In genomic region chr8:81147239-81147638, GRCm38 (mm10) we compare ENCODE assay signal across 30 mouse cellular contexts.
DNase-seq lines count a peak whose midpoint lies in the region; ATAC-seq lines count a peak whose summit lies in the region.
"Had no signal": no experiment of that assay in that cellular context is flagged by ENCODE, and none has a peak within 500 bp of the region (broad histone marks: within the 10 kb centered on the region; RNA-seq: fewer than 3 reads in every experiment).

No protein-coding gene starts in this region.

- H3K4me2 ChIP-seq in forebrain, embryonic 16.5 days (ENCODE audit: low read length): no peak overlapping the region
- H3K4me2 ChIP-seq: embryonic facial prominence, embryonic 12.5 days; heart, embryonic 13.5 days; hindbrain, embryonic 12.5 days; intestine, embryonic 15.5 days; lung, embryonic 14.5 days; midbrain, embryonic 13.5 days; neural tube, embryonic 13.5 days had no signal

- intact Hi-C loops in left cerebral cortex, postnatal 14 days (cut with DNase I): no loop called here

- H3K27ac ChIP-seq in forebrain, embryonic 16.5 days (ENCODE audit: low read length): no peak overlapping the region
- H3K27ac ChIP-seq: embryonic facial prominence, embryonic 12.5 days; forebrain, embryonic 10.5 days; heart, adult 2 months; heart, embryonic 13.5 days; hindbrain, embryonic 12.5 days; hindbrain, postnatal 0 days; intestine, embryonic 15.5 days; liver, embryonic 14.5 days; midbrain, embryonic 13.5 days; neural tube, embryonic 13.5 days had no signal

- DNase-seq in frontal cortex, postnatal 25 days (ENCODE audit: low spot score in 2 of 2): no peak
- peak; percentile 5 to 19 for DNase-seq in left cerebral cortex, postnatal 14 days (ENCODE audit: low spot score in 2 of 2)
- DNase-seq in left cerebral cortex, adult 11 months (ENCODE audit: low spot score): no peak
- peak; percentile 36 for DNase-seq in Muller cell, postnatal 12 days (ENCODE audit: inconsistent ontology term)
- DNase-seq in right cerebral cortex, postnatal 25 days: peak; percentile 7
- DNase-seq: adrenal gland, postnatal 36 days; cerebellum, adult 8-10 months; cerebellum, postnatal 36 days; heart, adult 2 months; heart, postnatal 36 days; kidney, adult 2 months; kidney, postnatal 36 days; layer of hippocampus, postnatal 36 days; liver; lung, embryonic 14.5 days; lung, postnatal 36 days; thymus, postnatal 4 days had no signal

- no peak overlapping the region for H3K4me3 ChIP-seq in forebrain, embryonic 16.5 days (replicated peaks; ENCODE audit: low read length)
- H3K4me3 ChIP-seq: embryonic facial prominence, embryonic 12.5 days; forebrain, embryonic 10.5 days; heart, adult 2 months; heart, embryonic 13.5 days; hindbrain, embryonic 12.5 days; intestine, embryonic 15.5 days; megakaryocyte, embryonic 14.5 days; midbrain, embryonic 13.5 days; neural tube, embryonic 13.5 days had no signal

- 84% methylated on average over 3 of the region's 3 CpGs for WGBS in forebrain, embryonic 16.5 days

- no peak overlapping the region for H3K9ac ChIP-seq in forebrain, embryonic 16.5 days (replicated peaks; ENCODE audit: low read depth, low read length)
- H3K9ac ChIP-seq: embryonic facial prominence, embryonic 12.5 days; heart, embryonic 13.5 days; hindbrain, embryonic 12.5 days; intestine, embryonic 15.5 days; liver, embryonic 14.5 days; lung, embryonic 14.5 days; midbrain, embryonic 13.5 days; neural tube, embryonic 13.5 days had no signal

- peak; percentile 88 for ATAC-seq in frontal cortex, adult (ENCODE audit: low TSS enrichment)
- ATAC-seq in forebrain, embryonic 16.5 days: no peak
- ATAC-seq: CD4-positive, CD25-positive, alpha-beta regulatory T cell, adult 4 months; hindbrain, postnatal 0 days; intestine, embryonic 15.5 days; midbrain, embryonic 13.5 days had no signal

- no peaks in the 10 kb centered on the region for H3K27me3 ChIP-seq in forebrain, embryonic 16.5 days (replicated peaks; ENCODE audit: control insufficient read depth, insufficient read depth, low read length)
- H3K27me3 ChIP-seq: embryonic facial prominence, embryonic 12.5 days; heart, embryonic 13.5 days; hindbrain, embryonic 12.5 days; intestine, embryonic 15.5 days; megakaryocyte, embryonic 14.5 days; midbrain, embryonic 13.5 days; neural tube, embryonic 13.5 days had no signal

- H3K36me3 ChIP-seq in forebrain, embryonic 16.5 days (ENCODE audit: control insufficient read depth, insufficient read depth): no peaks in the 10 kb centered on the region
- H3K36me3 ChIP-seq: embryonic facial prominence, embryonic 12.5 days; forebrain, embryonic 10.5 days; heart, embryonic 13.5 days; hindbrain, embryonic 12.5 days; intestine, embryonic 15.5 days; midbrain, embryonic 13.5 days; neural tube, embryonic 13.5 days had no signal

- no peaks in the 10 kb centered on the region for H3K9me3 ChIP-seq in forebrain, embryonic 16.5 days (ENCODE audit: control insufficient read depth, low read length)
- H3K9me3 ChIP-seq: embryonic facial prominence, embryonic 12.5 days; forebrain, embryonic 10.5 days; intestine, embryonic 15.5 days; megakaryocyte, embryonic 14.5 days; neural tube, embryonic 13.5 days had no signal

- no peaks in the 10 kb centered on the region for H3K4me1 ChIP-seq in forebrain, embryonic 16.5 days (replicated peaks; ENCODE audit: control insufficient read depth, insufficient read depth, low read length)
- H3K4me1 ChIP-seq: embryonic facial prominence, embryonic 12.5 days; forebrain, embryonic 10.5 days; heart, embryonic 13.5 days; hindbrain, embryonic 12.5 days; intestine, embryonic 15.5 days; megakaryocyte, embryonic 14.5 days; midbrain, embryonic 13.5 days; neural tube, embryonic 13.5 days had no signal

Comparison
In these comparisons a context has a peak if more than half of its experiments do, and no peak if none do; other contexts are left out.
1. DNase-seq: peak in left cerebral cortex, postnatal 14 days (2 of 2), Muller cell, postnatal 12 days (single experiment) and right cerebral cortex, postnatal 25 days (single experiment); none in frontal cortex, postnatal 25 days (0 of 2) and left cerebral cortex, adult 11 months (single experiment).